Mouse (Mus musculus) cerebellum, postnatal 10 days (tissue): Measurements from ENCODE around the gene Lhfp.

Experiments
- DNase-seq, 2 experiments: peaks; one replicate each; pipeline ENCODE4 v3.0.0; 2021; ENCODE audit warnings: mixed read lengths in 2 of 2

The Lhfp gene

GRCm38 (mm10) chr3:53173310-53174063, 132.2 kb downstream of the Lhfp start:
- DNase-seq = no peak

DNA sequence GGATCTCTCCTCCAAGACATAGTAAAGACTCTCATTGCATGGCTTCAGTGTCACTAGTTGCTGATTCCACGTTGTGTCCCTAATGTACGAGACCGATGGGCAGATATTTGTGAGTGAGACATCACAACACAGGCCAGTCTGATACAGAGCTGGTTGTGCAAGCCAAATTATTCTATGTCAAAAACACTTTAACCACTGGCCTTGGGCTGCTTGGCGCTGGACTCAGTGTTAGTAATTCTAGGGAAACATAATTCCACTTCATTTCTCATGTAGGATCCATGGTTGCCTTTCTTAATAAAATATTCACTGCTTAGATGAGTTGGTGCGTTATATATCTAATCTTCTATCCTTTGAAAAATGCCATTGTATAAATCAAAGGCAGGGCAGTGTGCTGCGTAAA, 138.6 kb downstream of the Lhfp start:
- DNase-seq = no peak

DNA sequence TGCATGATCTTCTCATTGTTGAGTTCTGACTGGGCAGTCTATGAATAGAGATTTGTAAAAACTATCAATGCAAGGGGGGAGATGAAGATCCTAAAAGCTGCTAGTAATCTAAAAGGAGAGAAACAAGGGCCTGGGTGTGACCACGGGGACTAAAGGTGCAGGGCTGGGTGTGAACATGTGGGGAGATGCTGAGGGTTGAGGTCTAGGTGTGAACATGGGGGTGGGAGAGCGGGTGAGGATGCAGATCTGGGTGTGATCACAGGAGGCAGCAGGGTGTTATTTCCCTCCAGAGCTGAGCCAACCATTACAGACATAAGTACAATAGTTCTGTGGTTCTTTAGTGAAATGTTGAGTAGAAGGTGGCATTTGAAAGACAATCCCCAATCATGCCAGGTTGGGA, 144.1 kb downstream of the Lhfp start:
- no peak for DNase-seq

DNA sequence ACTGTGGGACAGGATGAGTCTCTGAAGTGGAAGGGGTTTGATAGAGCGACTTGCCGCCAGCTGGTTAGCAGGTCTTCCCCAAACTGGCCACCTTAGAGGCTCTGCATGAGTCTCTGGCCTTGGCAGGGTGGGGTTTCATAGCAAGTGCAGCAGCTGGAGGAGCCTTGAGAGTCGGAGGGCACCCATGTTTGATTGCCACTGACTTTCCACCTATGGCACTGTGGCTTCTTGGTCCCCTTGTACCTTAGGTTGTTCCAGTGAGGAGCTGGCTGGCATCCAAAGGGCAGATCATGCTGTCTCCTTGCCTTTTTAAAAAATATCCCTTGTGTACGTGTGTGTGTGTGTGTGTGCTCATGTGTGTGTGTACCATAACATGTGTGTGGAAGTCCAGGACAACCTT, 152.1 kb downstream of the Lhfp start:
- peak; percentile 63 to 66 for DNase-seq

DNA sequence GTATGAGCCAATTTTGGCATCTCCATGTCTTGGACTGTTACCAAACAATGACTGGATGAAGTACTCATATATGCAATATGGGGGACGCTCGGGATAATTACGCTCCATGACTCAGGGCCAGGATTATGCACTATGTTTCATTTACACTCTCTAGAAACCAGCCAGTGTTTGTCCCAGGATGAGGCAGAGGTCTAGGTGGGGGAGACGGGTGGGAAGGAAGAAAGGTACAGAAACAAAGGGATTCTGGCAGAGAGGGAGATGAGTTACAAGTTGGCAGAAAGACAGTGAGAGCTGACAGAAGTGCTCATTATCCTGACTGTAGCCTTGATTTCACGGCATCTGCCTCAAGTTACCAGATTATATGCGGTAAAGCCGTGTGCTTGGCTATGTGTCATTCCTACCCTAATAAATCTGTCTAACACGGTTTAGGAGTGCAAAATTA, 154.4 kb downstream of the Lhfp start:
- no peak for DNase-seq

- no peak for DNase-seq
Measured at GRCm38 (mm10) chr3:53200175-53200574, 158.8 kb downstream of the Lhfp start.

DNA sequence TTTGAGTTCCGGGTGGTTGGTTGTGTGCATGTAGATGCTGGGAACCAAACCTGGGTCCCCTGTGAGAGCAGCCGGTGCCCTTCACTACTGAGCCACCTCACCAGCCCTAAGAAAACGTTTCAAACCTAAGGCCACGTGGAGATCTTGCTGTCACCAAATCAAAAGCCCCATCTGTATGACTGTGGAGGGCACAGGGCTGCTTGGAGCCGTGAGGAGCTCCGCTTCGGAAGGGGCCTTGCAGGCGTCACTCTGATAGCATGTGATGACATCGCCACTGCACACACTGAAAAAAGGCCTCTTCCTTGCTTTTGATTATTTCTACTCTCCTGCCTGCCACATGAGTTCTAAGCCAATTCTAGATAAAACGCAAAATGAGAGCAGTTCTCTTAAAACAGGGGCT, 159.5 kb downstream of the Lhfp start:
- peak in 1 of 2 experiments; percentile 24 for DNase-seq

DNA sequence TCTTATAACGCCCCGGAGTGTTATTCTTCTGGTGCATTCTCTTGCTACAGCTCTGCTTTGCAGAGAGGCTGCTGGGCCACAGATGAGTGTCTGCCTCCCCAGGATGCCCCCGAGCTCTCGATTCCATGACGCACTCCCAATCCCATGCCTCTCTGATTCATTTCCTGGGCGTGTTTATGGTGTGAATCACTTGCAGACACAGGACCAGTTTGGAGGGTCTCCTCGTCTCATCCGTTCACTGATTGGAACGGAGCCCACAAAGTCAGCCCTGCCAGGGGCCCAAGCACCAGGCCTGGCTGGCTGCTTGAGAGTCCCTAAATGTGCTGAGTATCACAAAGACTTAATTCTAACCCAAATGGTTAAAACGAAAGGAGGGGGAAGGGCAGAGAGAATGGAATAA, 160.3 kb downstream of the Lhfp start:
- peak; percentile 70 to 78 for DNase-seq

GRCm38 (mm10) chr3:53202184-53202583, 160.9 kb downstream of the Lhfp start:
- DNase-seq = peak; percentile 85 to 92

DNA sequence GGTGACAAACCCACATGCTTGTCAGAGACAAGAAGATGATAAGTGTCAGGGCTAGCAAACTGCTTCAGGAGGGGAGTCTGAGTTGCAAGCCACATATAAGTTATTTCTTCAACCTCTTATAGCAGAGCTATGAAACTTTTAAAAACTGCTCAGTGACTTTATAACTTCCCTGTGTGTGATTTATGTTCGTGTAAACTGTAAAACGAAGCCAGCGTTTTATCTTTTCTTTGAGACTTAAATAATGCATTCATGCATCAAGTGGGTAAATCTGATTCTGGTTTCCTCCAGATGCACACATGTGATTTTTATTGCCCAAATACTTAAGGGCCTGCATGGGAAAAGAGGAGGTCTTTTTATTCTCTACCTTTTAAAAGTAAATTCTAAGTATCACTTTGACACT, 161.4 kb downstream of the Lhfp start:
- DNase-seq = no peak

- peak; percentile 69 to 76 for DNase-seq
Measured at GRCm38 (mm10) chr3:53203656-53204055, 162.3 kb downstream of the Lhfp start.

DNA sequence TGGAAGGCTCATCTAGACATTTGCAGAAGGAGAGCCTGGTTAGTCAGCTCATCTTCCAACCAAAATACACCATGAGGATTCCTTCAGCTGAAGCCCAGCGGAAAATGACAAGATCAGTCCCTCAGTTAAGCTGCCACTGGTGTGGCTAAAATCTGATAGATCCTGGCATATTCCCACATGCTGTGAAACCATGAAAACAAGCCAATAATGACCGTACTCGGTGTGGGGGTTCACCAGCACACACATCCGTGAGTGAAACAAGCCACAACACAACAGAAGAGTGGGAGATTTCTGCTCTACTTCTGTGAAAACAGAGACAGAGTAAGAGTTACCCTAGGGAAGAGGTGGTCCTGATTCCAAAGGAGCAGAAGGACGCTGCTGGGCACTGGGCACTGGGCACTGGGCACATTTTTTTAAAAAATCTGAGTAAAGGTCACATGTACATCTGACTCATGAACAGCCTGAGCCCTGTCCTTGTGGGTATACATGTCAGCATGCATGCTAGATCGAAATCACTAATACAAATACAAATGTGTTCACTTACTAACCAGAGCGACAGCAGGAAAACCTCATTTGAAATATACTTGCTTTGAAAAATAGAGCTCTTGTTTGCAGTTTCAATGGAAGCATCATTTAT, 163.1 kb downstream of the Lhfp start:
- DNase-seq = peak; percentile 73 to 76

- DNase-seq = no peak
Measured at GRCm38 (mm10) chr3:53204985-53205365, 163.6 kb downstream of the Lhfp start.

GRCm38 (mm10) chr3:53205706-53206105, 164.4 kb downstream of the Lhfp start:
- no peak for DNase-seq

GRCm38 (mm10) chr3:53206509-53207224, 165.3 kb downstream of the Lhfp start:
- no peak for DNase-seq

DNA sequence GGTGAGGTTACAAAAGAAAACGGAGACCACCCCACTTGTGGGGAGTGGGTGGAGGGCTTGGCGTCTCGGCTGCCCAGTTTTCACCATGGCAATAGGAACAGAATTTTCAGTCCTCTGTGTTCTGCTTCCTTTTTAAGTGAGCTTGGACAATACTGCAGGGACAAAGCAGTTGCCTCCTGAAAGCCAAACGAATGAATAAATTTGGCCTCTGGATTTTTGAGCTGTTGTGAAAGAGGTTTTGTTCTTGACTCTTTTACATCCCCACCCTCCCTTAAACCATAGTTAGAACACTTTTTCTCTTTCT, 165.8 kb downstream of the Lhfp start:
- no peak for DNase-seq

GRCm38 (mm10) chr3:53210691-53211526, 169.6 kb downstream of the Lhfp start:
- DNase-seq = peak; percentile 71 to 80

DNA sequence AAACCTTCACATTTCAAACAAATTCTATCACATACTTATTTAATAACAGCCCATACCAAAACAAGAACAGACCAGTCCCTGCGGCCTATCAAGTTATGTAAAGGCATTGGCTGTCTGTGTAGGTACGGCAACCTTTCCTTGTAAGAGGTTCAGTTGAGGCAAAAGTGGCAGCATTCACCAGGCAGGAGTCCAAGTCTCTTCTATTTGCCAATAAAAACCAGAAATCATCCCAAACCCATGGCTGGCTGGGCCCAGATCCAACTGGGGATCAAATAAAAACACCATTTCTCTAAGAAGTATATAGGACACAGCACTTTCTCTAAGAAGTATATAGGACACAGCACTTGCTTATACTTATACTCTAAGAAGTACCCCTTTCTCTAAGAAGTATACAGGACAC, 171.3 kb downstream of the Lhfp start:
- DNase-seq = peak; percentile 67 to 69

GRCm38 (mm10) chr3:53213346-53213745, 172.0 kb downstream of the Lhfp start:
- DNase-seq = peak; percentile 43 to 54

DNA sequence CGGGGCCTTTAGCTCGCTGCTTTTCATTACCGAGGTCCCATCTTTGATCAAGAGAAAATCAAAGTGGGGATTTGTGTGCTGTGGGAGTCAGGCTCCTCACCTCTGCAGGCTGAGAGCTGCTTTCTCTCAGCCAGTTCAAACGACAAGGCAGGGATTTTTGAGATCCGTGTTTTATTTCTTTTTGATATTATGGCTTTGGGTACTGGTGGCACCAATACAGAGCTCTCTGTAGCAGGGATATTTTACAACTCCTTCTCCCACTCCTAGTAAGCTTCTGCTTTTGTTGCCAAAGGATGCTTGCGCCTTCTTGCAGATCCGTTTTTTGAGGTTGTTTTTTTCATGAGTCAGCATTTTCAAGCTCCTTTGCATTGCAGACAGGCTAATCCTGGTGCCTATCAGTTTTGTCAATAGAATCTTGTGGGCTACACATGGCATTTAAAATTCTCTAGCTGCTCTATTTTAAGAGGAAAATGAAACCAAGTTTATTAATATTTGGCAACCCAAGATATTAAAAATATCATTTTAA, 172.5 kb downstream of the Lhfp start:
- peak in 1 of 2 experiments; percentile 32 for DNase-seq

GRCm38 (mm10) chr3:53214386-53214785, 173.1 kb downstream of the Lhfp start:
- DNase-seq = no peak

DNA sequence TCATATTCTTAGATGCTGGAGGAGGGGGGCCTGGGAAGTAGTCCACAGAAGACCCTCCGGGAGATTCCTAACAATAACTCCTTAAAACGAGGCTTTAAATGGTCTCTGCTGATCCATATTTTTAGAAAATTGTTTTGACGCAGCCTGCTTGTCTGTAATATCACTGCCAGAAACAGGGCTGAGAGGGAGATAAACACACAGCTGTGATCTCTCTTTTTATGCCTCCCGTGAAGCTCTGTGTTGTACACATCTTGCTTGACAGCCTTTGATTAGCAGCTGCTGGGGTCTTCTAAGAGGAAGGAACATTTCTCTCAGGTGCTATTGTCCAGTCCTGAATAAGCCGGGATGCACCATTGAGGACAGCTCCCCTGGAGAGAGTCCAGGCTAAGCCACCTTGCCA, 176.4 kb downstream of the Lhfp start:
- DNase-seq = no peak
